10 mouse cellular contexts compared by ENCODE assay signal in the genomic region with DNA sequence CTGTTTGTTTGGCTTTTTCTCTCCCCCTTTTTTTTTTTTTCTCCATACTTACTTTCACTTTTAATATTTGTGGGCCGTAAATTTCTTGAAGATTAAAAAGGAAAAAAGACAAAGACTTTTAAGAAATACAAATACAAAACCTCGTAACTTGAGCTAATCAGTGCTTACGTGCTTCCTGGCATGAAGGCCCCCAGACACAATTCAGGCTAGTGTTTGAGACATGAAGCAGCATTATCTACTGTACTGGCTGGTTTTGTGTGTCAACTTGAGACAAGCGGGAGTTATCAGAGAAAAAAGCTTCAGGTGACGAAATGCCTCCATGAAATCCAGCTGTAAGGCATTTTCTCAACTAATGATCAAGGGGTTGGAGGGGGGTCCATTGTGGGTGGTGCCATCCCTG.
DNase-seq lines count a peak whose midpoint lies in the region; ATAC-seq and TF ChIP-seq lines count a peak whose summit lies in the region.
"Had no signal": no experiment of that assay in that cellular context is flagged by ENCODE, and none has a peak within 500 bp of the region (broad histone marks: within the 10 kb centered on the region; RNA-seq: fewer than 3 reads in every experiment).

No protein-coding gene starts in this region.

- WGBS in kidney, adult 2 months: 49% methylated on average over 5 of the region's 5 CpGs
- WGBS in heart, embryonic 11.5 days (ENCODE audit: insufficient replicate concordance): 21% methylated on average over 5 of the region's 5 CpGs
- WGBS in liver, embryonic 13.5 days (ENCODE audit: insufficient replicate concordance): 34% methylated on average over 5 of the region's 5 CpGs

- TF ChIP-seq POLR2A in kidney, adult 2 months (IDR thresholded peaks at IDR 0.05; ENCODE audit: low read depth, low read length): no peak
- TF ChIP-seq POLR2A in MEL (IDR thresholded peaks at IDR 0.05; ENCODE audit: control insufficient read depth in 1 of 2, insufficient read depth in 1 of 2, low read depth in 1 of 2, low read length in 2 of 2, poor library complexity in 1 of 2): no peak

- peak overlapping the region; percentile 57 for H3K9ac ChIP-seq in MEL (ENCODE audit: control insufficient read depth, low read depth, low read length, poor library complexity, severe bottlenecking)
- 0 out of 2 replicates have a peak overlapping the region, but pooled peaks have one; percentile 16 for H3K9ac ChIP-seq in heart, embryonic 11.5 days (ENCODE audit: low read depth, low read length)
- no peak overlapping the region for H3K9ac ChIP-seq in liver, embryonic 13.5 days
- H3K9ac ChIP-seq: midbrain, embryonic 12.5 days had no signal

- peak overlapping the region; percentile 58 for H3K27ac ChIP-seq in kidney, adult 2 months (ENCODE audit: insufficient read depth, low read depth, low read length)
- H3K27ac ChIP-seq in MEL (ENCODE audit: control insufficient read depth, low read depth, low read length): no peak overlapping the region
- H3K27ac ChIP-seq in heart, embryonic 11.5 days (ENCODE audit: low read depth, low read length): peak overlapping the region; percentile 90
- peak overlapping the region; percentile 65 for H3K27ac ChIP-seq in liver, embryonic 13.5 days
- H3K27ac ChIP-seq: midbrain, embryonic 12.5 days had no signal

- no peak overlapping the region for H3K4me3 ChIP-seq in kidney, adult 2 months (ENCODE audit: insufficient read depth, low read depth, low read length)
- H3K4me3 ChIP-seq in MEL (ENCODE audit: control insufficient read depth in 1 of 2, insufficient read depth in 1 of 2, low read depth in 2 of 2, low read length in 2 of 2): peak overlapping the region; percentile 65 to 69
- H3K4me3 ChIP-seq in heart, embryonic 11.5 days (ENCODE audit: low read depth, low read length): no peak overlapping the region
- no peak overlapping the region for H3K4me3 ChIP-seq in liver, embryonic 13.5 days (replicated peaks)
- H3K4me3 ChIP-seq: midbrain, embryonic 12.5 days had no signal

- no peaks in the 10 kb centered on the region; the same call in 1 of the 2 replicates for H3K27me3 ChIP-seq in kidney, adult 2 months (replicated peaks; ENCODE audit: control insufficient read depth, insufficient read depth, low read length)
- H3K27me3 ChIP-seq in MEL (ENCODE audit: control insufficient read depth in 1 of 2, insufficient read depth in 2 of 2, low read length in 2 of 2): no peaks in the 10 kb centered on the region; a peak in 1 of 4 replicates
- H3K27me3 ChIP-seq in heart, embryonic 11.5 days (ENCODE audit: control insufficient read depth, insufficient read depth, low read length): no peaks in the 10 kb centered on the region
- H3K27me3 ChIP-seq in liver, embryonic 13.5 days: no peaks in the 10 kb centered on the region
- H3K27me3 ChIP-seq: midbrain, embryonic 12.5 days had no signal

- H3K36me3 ChIP-seq in kidney, adult 2 months (ENCODE audit: control insufficient read depth, insufficient read depth, low read length): no peaks in the 10 kb centered on the region
- peaks cover 0 to 2% of the 10 kb centered on the region in 2 experiments; a peak in 1 of 4 replicates for H3K36me3 ChIP-seq in MEL (ENCODE audit: control insufficient read depth in 1 of 2, insufficient read depth in 2 of 2, low read length in 2 of 2)
- no peaks in the 10 kb centered on the region for H3K36me3 ChIP-seq in heart, embryonic 11.5 days (ENCODE audit: control insufficient read depth, insufficient read depth, low read length)
- H3K36me3 ChIP-seq in liver, embryonic 13.5 days: no peaks in the 10 kb centered on the region
- H3K36me3 ChIP-seq: midbrain, embryonic 12.5 days had no signal

- no peak overlapping the region; the same call in 1 of the 2 replicates for H3K4me2 ChIP-seq in heart, embryonic 11.5 days
- H3K4me2 ChIP-seq in liver, embryonic 13.5 days: peak overlapping the region; percentile 24; the same call in 1 of the 2 replicates
- H3K4me2 ChIP-seq: midbrain, embryonic 12.5 days had no signal

- H3K79me2 ChIP-seq in MEL (ENCODE audit: control insufficient read depth, insufficient read depth, low read length, poor library complexity): no peaks in the 10 kb centered on the region

- no peak for TF ChIP-seq CTCF in kidney, adult 2 months (conservative IDR thresholded peaks at IDR 0.05; ENCODE audit: insufficient read depth, insufficient read length, low read depth, low read length)
- TF ChIP-seq CTCF in MEL (IDR thresholded peaks at IDR 0.05 in 2 of 3, conservative IDR thresholded peaks at IDR 0.05 in 1 of 3; ENCODE audit: control insufficient read depth in 1 of 3, insufficient read depth in 1 of 3, low read depth in 2 of 3, low read length in 3 of 3, poor library complexity in 1 of 3, severe bottlenecking in 1 of 3): no peak

- TF ChIP-seq RAD21 in MEL (IDR thresholded peaks at IDR 0.05; ENCODE audit: low read depth, low read length): no peak

- ATAC-seq in heart, embryonic 11.5 days (replicated peaks; ENCODE audit: insufficient number of reproducible peaks, low FRiP score, low TSS enrichment): no peak
- ATAC-seq in liver, embryonic 13.5 days (ENCODE audit: low read depth): no peak
- ATAC-seq: inflammation-experienced regulatory T-cells, adult 6 months had no signal

- peaks cover 10% of the 10 kb centered on the region for H3K4me1 ChIP-seq in kidney, adult 2 months (ENCODE audit: control insufficient read depth, insufficient read depth, low read length)
- H3K4me1 ChIP-seq in MEL (ENCODE audit: control insufficient read depth in 1 of 2, insufficient read depth in 2 of 2, low read length in 2 of 2): peaks cover 0 to 5% of the 10 kb centered on the region in 2 experiments; a peak in 1 of 4 replicates
- peaks cover 7% of the 10 kb centered on the region; the same call in 1 of the 2 replicates for H3K4me1 ChIP-seq in heart, embryonic 11.5 days (ENCODE audit: control insufficient read depth, insufficient read depth, low read length)
- H3K4me1 ChIP-seq in liver, embryonic 13.5 days (replicated peaks): no peaks in the 10 kb centered on the region
- H3K4me1 ChIP-seq: midbrain, embryonic 12.5 days had no signal

- no peak for TF ChIP-seq EP300 in MEL (IDR thresholded peaks at IDR 0.05; ENCODE audit: low read depth in 1 of 2, low read length in 2 of 2)

- H3K9me3 ChIP-seq in MEL (replicated peaks; ENCODE audit: insufficient read depth, low read length): no peaks in the 10 kb centered on the region
- H3K9me3 ChIP-seq in heart, embryonic 11.5 days (replicated peaks; ENCODE audit: control insufficient read depth, low read length): no peaks in the 10 kb centered on the region
- H3K9me3 ChIP-seq in liver, embryonic 13.5 days (replicated peaks): no peaks in the 10 kb centered on the region
- H3K9me3 ChIP-seq: midbrain, embryonic 12.5 days had no signal

- DNase-seq in kidney, adult 2 months: no peak
- no peak for DNase-seq in kidney, postnatal 10 days
- DNase-seq in MEL (ENCODE audit: low read depth, low spot score): peak; percentile 59
- no peak for DNase-seq in liver, embryonic 13.5 days
- no peak for DNase-seq in frontal cortex, postnatal 36 days (ENCODE audit: low spot score in 2 of 2)
- DNase-seq in left cerebral cortex, adult 18-20 months (ENCODE audit: low spot score in 2 of 2): no peak
- no peak for DNase-seq in frontal cortex, postnatal 14 days (ENCODE audit: low spot score in 2 of 2)

TF ChIP-seq in MEL, 35 proteins besides CTCF, POLR2A, EP300 and RAD21:
- 0 out of 2 replicates have a peak, but pooled peaks have one; percentile 22 for TF ChIP-seq GATA1 (IDR thresholded peaks at IDR 0.05; ENCODE audit: low read depth, low read length)
- TF ChIP-seq USF1 (IDR thresholded peaks at IDR 0.05; ENCODE audit: low read depth, low read length): no peak
- TF ChIP-seq ZC3H11A (IDR thresholded peaks at IDR 0.05; ENCODE audit: low read depth, low read length): no peak
- no peak for TF ChIP-seq UBTF (IDR thresholded peaks at IDR 0.05; ENCODE audit: borderline replicate concordance, insufficient read depth, low read depth, low read length)
- no peak for TF ChIP-seq ZMIZ1 (IDR thresholded peaks at IDR 0.05; ENCODE audit: low read depth, low read length)
- TF ChIP-seq JUND (IDR thresholded peaks at IDR 0.05; ENCODE audit: low read depth, low read length): no peak
- TF ChIP-seq SMC3 (IDR thresholded peaks at IDR 0.05; ENCODE audit: low read depth, low read length): no peak

Comparison
In these comparisons a context has a peak if more than half of its experiments do, and no peak if none do; other contexts are left out.
1. H3K4me3 ChIP-seq: peak in MEL (2 of 2); none in kidney, adult 2 months (single experiment), heart, embryonic 11.5 days (single experiment) and liver, embryonic 13.5 days (single experiment).